Mouse (Mus musculus) MEL (cell line): ENCODE data around the gene Ppp1r37. TPM values are rescaled to one million over a fixed set of nuclear protein-coding genes. Genes with fewer than 3 reads are reported as not detected.
A peak's percentile ranks its signal among the peaks of the same experiment; 100 is the strongest.

Source experiments
- DNase-seq: peaks from one replicate; pipeline ENCODE4 v3.0.0; 2011; ENCODE audit warnings: low read depth, low spot score
- H3K27ac ChIP-seq: 2 replicates; pipeline ENCODE4 v1.5.1; 2012; ENCODE audit warnings: low read depth, mild to moderate bottlenecking, control low read depth, low read length, moderate library complexity; ENCODE audit not compliant: control insufficient read depth
- H3K27me3 ChIP-seq, 2 experiments: fragments of 150-350 bp in 1 of 2; sonication (generic) in 1 of 2; 2 replicates each; pipeline ENCODE4 v1.6.1; 2012; ENCODE audit warnings: low read length in 2 of 2, mild to moderate bottlenecking in 2 of 2, improper control_type of control experiment in 1 of 2, moderate library complexity in 1 of 2; ENCODE audit not compliant: insufficient read depth in 2 of 2, control insufficient read depth in 1 of 2
- H3K36me3 ChIP-seq, 2 experiments: 2 replicates each; pipeline ENCODE4 v1.6.1; 2012 to 2014; ENCODE audit warnings: low read length in 2 of 2, improper control_type of control experiment in 1 of 2, inconsistent platforms in 1 of 2, mild to moderate bottlenecking in 1 of 2; ENCODE audit not compliant: insufficient read depth in 2 of 2, control insufficient read depth in 1 of 2
- H3K4me1 ChIP-seq, 2 experiments: fragments of 150-350 bp in 1 of 2; sonication (generic) in 1 of 2; 2 replicates each; pipeline ENCODE4 v1.6.1; 2012; ENCODE audit warnings: low read length in 2 of 2, improper control_type of control experiment in 1 of 2, mild to moderate bottlenecking in 1 of 2; ENCODE audit not compliant: insufficient read depth in 2 of 2, control insufficient read depth in 1 of 2
- H3K4me3 ChIP-seq, 2 experiments: fragments of 150-350 bp in 1 of 2; sonication (generic) in 1 of 2; 2 replicates each; pipeline ENCODE4 v1.5.1; 2012; ENCODE audit warnings: low read depth in 2 of 2, low read length in 2 of 2, mild to moderate bottlenecking in 2 of 2, moderate library complexity in 2 of 2, control low read depth in 1 of 2, improper control_type of control experiment in 1 of 2; ENCODE audit not compliant: control insufficient read depth in 1 of 2, insufficient read depth in 1 of 2
- H3K79me2 ChIP-seq: 2 replicates; pipeline ENCODE4 v1.6.1; 2012; ENCODE audit warnings: mild to moderate bottlenecking, low read length, moderate library complexity; ENCODE audit not compliant: control insufficient read depth, poor library complexity, insufficient read depth
- H3K9ac ChIP-seq: 2 replicates; pipeline ENCODE4 v1.6.1; 2012; ENCODE audit warnings: low read depth, mild to moderate bottlenecking, control low read depth, low read length, moderate library complexity; ENCODE audit not compliant: control insufficient read depth, poor library complexity, severe bottlenecking
- H3K9me3 ChIP-seq: fragments of 150-350 bp; sonication (generic); replicated peaks from 2 replicates; pipeline ENCODE4 v1.6.1; 2012; ENCODE audit warnings: mild to moderate bottlenecking, low read length, improper control_type of control experiment, moderate library complexity; ENCODE audit not compliant: insufficient read depth
- CHD1 ChIP-seq: IDR thresholded peaks from 2 replicates; pipeline ENCODE4 v1.6.1; 2012; ENCODE audit warnings: low read depth, mild to moderate bottlenecking, inconsistent platforms, low read length, improper control_type of control experiment
- CHD2 ChIP-seq: IDR thresholded peaks from 2 replicates; pipeline ENCODE4 v1.6.1; 2011; ENCODE audit warnings: low read length, improper control_type of control experiment
- E2F4 ChIP-seq: IDR thresholded peaks from 2 replicates; pipeline ENCODE4 v1.6.1; 2011; ENCODE audit warnings: low read depth, low read length, improper control_type of control experiment, borderline replicate concordance
- ELF1 ChIP-seq: IDR thresholded peaks from 2 replicates; pipeline ENCODE4 v1.6.1; 2014; ENCODE audit warnings: low read depth, mild to moderate bottlenecking, inconsistent platforms, low read length, improper control_type of control experiment, moderate library complexity
- EP300 ChIP-seq, 2 experiments: IDR thresholded peaks; 2 replicates each; pipeline ENCODE4 v1.6.1; 2011; ENCODE audit warnings: improper control_type of control experiment in 2 of 2, low read length in 2 of 2, low read depth in 1 of 2, mild to moderate bottlenecking in 1 of 2
- ETS1 ChIP-seq: IDR thresholded peaks from 2 replicates; pipeline ENCODE4 v1.6.1; 2012; ENCODE audit warnings: low read depth, mild to moderate bottlenecking, inconsistent platforms, low read length, improper control_type of control experiment, moderate library complexity
- GATA1 ChIP-seq: IDR thresholded peaks from 2 replicates; pipeline ENCODE4 v1.6.1; 2011; ENCODE audit warnings: low read depth, low read length, improper control_type of control experiment
- HCFC1 ChIP-seq: IDR thresholded peaks from 2 replicates; pipeline ENCODE4 v1.6.1; 2012; ENCODE audit warnings: low read depth, mild to moderate bottlenecking, inconsistent platforms, low read length, improper control_type of control experiment, moderate library complexity
- MAFK ChIP-seq: IDR thresholded peaks from 2 replicates; pipeline ENCODE4 v1.6.1; 2011; ENCODE audit warnings: low read depth, mild to moderate bottlenecking, low read length, improper control_type of control experiment, borderline replicate concordance
- MAZ ChIP-seq: IDR thresholded peaks from 2 replicates; pipeline ENCODE4 v1.6.1; 2012; ENCODE audit warnings: low read depth, mild to moderate bottlenecking, inconsistent platforms, low read length, improper control_type of control experiment
- MXI1 ChIP-seq: IDR thresholded peaks from 2 replicates; pipeline ENCODE4 v1.6.1; 2011; ENCODE audit warnings: mild to moderate bottlenecking, low read depth, low read length, improper control_type of control experiment
- MYC ChIP-seq: IDR thresholded peaks from 2 replicates; pipeline ENCODE4 v1.6.1; 2011; ENCODE audit warnings: low read depth, mild to moderate bottlenecking, low read length, improper control_type of control experiment, moderate library complexity
- NELFE ChIP-seq: IDR thresholded peaks from 2 replicates; pipeline ENCODE4 v1.6.1; 2011; ENCODE audit warnings: low read depth, low read length, improper control_type of control experiment
- NRF1 ChIP-seq: IDR thresholded peaks from 2 replicates; pipeline ENCODE4 v1.6.1; 2014; ENCODE audit warnings: low read depth, mild to moderate bottlenecking, inconsistent platforms, low read length, improper control_type of control experiment, moderate library complexity; ENCODE audit not compliant: poor library complexity, insufficient read depth, severe bottlenecking
- POLR2A ChIP-seq, 2 experiments: IDR thresholded peaks; 2 replicates each; pipeline ENCODE4 v1.6.1; 2011 to 2012; ENCODE audit warnings: low read length in 2 of 2, mild to moderate bottlenecking in 2 of 2, control low read depth in 1 of 2, improper control_type of control experiment in 1 of 2, low read depth in 1 of 2, moderate library complexity in 1 of 2; ENCODE audit not compliant: control insufficient read depth in 1 of 2, insufficient read depth in 1 of 2, poor library complexity in 1 of 2
- POLR2AphosphoS5 ChIP-seq: IDR thresholded peaks from 2 replicates; pipeline ENCODE4 v1.6.1; 2012; ENCODE audit warnings: low read depth, borderline replicate concordance, mild to moderate bottlenecking, inconsistent platforms, low read length, moderate library complexity, mixed read lengths
- RCOR1 ChIP-seq: IDR thresholded peaks from 2 replicates; pipeline ENCODE4 v1.6.1; 2012; ENCODE audit warnings: low read depth, mild to moderate bottlenecking, inconsistent platforms, low read length, improper control_type of control experiment
- SIN3A ChIP-seq: IDR thresholded peaks from 2 replicates; pipeline ENCODE4 v1.6.1; 2012; ENCODE audit warnings: low read length, improper control_type of control experiment, inconsistent platforms
- SMC3 ChIP-seq: IDR thresholded peaks from 2 replicates; pipeline ENCODE4 v1.6.1; 2011; ENCODE audit warnings: low read depth, low read length, improper control_type of control experiment
- TAL1 ChIP-seq: IDR thresholded peaks from 2 replicates; pipeline ENCODE4 v1.6.1; 2012; ENCODE audit warnings: mild to moderate bottlenecking, inconsistent platforms, low read length, moderate library complexity, mixed read lengths
- TBP ChIP-seq: IDR thresholded peaks from 2 replicates; pipeline ENCODE4 v1.8.0; 2011; ENCODE audit warnings: low read depth, low read length, improper control_type of control experiment
- TCF12 ChIP-seq: IDR thresholded peaks from 2 replicates; pipeline ENCODE4 v1.6.1; 2014; ENCODE audit warnings: low read depth, mild to moderate bottlenecking, inconsistent platforms, low read length, improper control_type of control experiment, moderate library complexity
- USF1 ChIP-seq: IDR thresholded peaks from 2 replicates; pipeline ENCODE4 v1.6.1; 2014; ENCODE audit warnings: low read depth, mild to moderate bottlenecking, inconsistent platforms, low read length, improper control_type of control experiment, moderate library complexity
- ZKSCAN1 ChIP-seq: IDR thresholded peaks from 2 replicates; pipeline ENCODE4 v1.6.1; 2012; ENCODE audit warnings: low read depth, mild to moderate bottlenecking, inconsistent platforms, low read length, improper control_type of control experiment, moderate library complexity
- ZMIZ1 ChIP-seq: IDR thresholded peaks from 2 replicates; pipeline ENCODE4 v1.6.1; 2012; ENCODE audit warnings: low read depth, mild to moderate bottlenecking, inconsistent platforms, low read length, improper control_type of control experiment, moderate library complexity
- ZNF384 ChIP-seq: IDR thresholded peaks from 2 replicates; pipeline ENCODE4 v1.6.1; 2012; ENCODE audit warnings: low read depth, mild to moderate bottlenecking, inconsistent platforms, low read length, improper control_type of control experiment
- polyA plus RNA-seq, 2 experiments: library from polyadenylated mRNA; stranded (reverse) in 1 of 2; unstranded in 1 of 2; fragments of >175 nt in 1 of 2; fragments of >200 nt in 1 of 2; gene quantifications; 2 replicates each; pipeline versions ENCODE4 v1.2.1 to v1.2.4; 2012; ENCODE audit warnings: low replicate concordance in 2 of 2, low read depth in 1 of 2; ENCODE audit not compliant: insufficient read length in 2 of 2, insufficient read depth in 1 of 2, missing spikeins in 1 of 2
- total RNA-seq: library from RNA; depleted of rRNA; stranded (reverse); fragments of 300-350 nt; gene quantifications from 2 replicates; pipeline ENCODE4 v1.2.3, GENCODE M21; 2012

The Ppp1r37 gene
- total and polyA plus RNA-seq, 3 experiments: 13.6 to 29.0 TPM; not detected in 1

DNA sequence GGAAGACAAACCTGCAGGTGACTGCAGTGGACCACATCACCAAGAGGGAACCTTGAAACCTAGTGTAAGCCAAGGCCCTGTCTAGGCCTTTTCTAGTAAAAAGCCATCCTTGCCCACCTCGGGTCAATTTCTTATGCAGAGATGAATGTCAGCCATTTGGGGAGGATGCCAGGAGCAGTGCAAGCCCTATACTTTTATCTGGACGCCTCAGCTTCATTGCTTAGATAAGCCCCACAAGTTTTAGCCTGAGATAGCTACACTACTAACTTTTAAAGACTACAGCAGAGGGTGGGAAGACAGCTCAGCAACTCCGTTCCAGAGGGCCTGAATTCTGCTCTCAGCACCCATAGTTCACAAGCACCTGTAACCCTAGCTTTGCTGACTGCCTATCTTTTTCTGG is 1.0 kb upstream of the Ppp1r37 start:
- peak; percentile 91 for DNase-seq
- Histone ChIP-seq H3K4me1 (peaks cover 9 to 36% of the 10 kb centered on the region in 2 experiments; a peak in 3 of 4 replicates), H3K79me2 (peaks cover 31% of the 10 kb centered on the region), H3K4me3 (peak overlapping the region; percentile 60 to 98; a peak in 3 of 4 replicates), H3K9ac (peak overlapping the region; percentile 98), H3K9me3 (no peaks in the 10 kb centered on the region), H3K36me3 (peaks cover 0 to 26% of the 10 kb centered on the region in 2 experiments; a peak in 2 of 4 replicates), H3K27me3 (no peaks in the 10 kb centered on the region), H3K27ac (peak overlapping the region; percentile 96)
- TF ChIP-seq MXI1 (peak; percentile 62; the same call in 1 of the 2 replicates), EP300 (IDR thresholded peaks at IDR 0.05; ENCODE audit: low read depth in 1 of 2, low read length in 2 of 2) (peak; percentile 95 to 97), TBP (peak; percentile 61), HCFC1 (peak; percentile 57), GATA1 (peak; percentile 100), NELFE (no peak), E2F4 (no peak), ELF1 (no peak), USF1 (no peak), MYC (peak; percentile 40; the same call in 1 of the 2 replicates), ZMIZ1 (peak; percentile 81), CHD1 (no peak), CHD2 (no peak; the same call in 1 of the 2 replicates), ZKSCAN1 (no peak), ZNF384 (no peak), SMC3 (no peak), MAFK (peak; percentile 57; the same call in 1 of the 2 replicates), NRF1 (no peak), MAZ (0 out of 2 replicates have a peak, but pooled peaks have one; percentile 41), TAL1 (peak; percentile 96), TCF12 (peak; percentile 99), RCOR1 (peak; percentile 71), POLR2AphosphoS5 (no peak), ETS1 (peak; percentile 91), POLR2A (IDR thresholded peaks at IDR 0.05; ENCODE audit: control insufficient read depth in 1 of 2, insufficient read depth in 1 of 2, low read depth in 1 of 2, low read length in 2 of 2, poor library complexity in 1 of 2) (peak in 1 of 2 experiments; percentile 46; a peak in 1 of 4 replicates), SIN3A (peak; percentile 90)
- TF ChIP-seq, all 39 proteins: peak for 15
